Mouse (Mus musculus) heart, embryonic 11.5 days (tissue): ENCODE data around the gene Ppm1e. TPM values are rescaled to one million over a fixed set of nuclear protein-coding genes. Genes with fewer than 3 reads are reported as not detected.

ENCODE experiments used
- ATAC-seq: fragments of 200-750 bp; cut with Nextera tagmentation; replicated peaks from 2 replicates; pipeline ENCODE4 v1.8.0; 2017; ENCODE audit warnings: moderate library complexity; ENCODE audit not compliant: insufficient number of reproducible peaks, low FRiP score, low TSS enrichment
- H3K27ac ChIP-seq: fragments of 300-500 bp; sonication (generic); 2 replicates; pipeline ENCODE4 v1.5.1; 2014; ENCODE audit warnings: mild to moderate bottlenecking, low read depth, low read length
- H3K27me3 ChIP-seq: fragments of 300-500 bp; sonication (generic); 2 replicates; pipeline ENCODE4 v1.6.1; 2014; ENCODE audit warnings: mild to moderate bottlenecking, low read length, mixed read lengths; ENCODE audit not compliant: control insufficient read depth, insufficient read depth
- H3K36me3 ChIP-seq: fragments of 300-500 bp; sonication (generic); 2 replicates; pipeline ENCODE4 v1.6.1; 2014; ENCODE audit warnings: mild to moderate bottlenecking, low read length, moderate library complexity, mixed read lengths; ENCODE audit not compliant: control insufficient read depth, insufficient read depth
- H3K4me1 ChIP-seq: fragments of 300-500 bp; sonication (generic); 2 replicates; pipeline ENCODE4 v1.6.1; 2014; ENCODE audit warnings: low read length; ENCODE audit not compliant: control insufficient read depth, insufficient read depth
- H3K4me2 ChIP-seq: fragments of 300-500 bp; sonication (generic); 2 replicates; pipeline ENCODE4 v1.6.1; 2014; ENCODE audit warnings: mild to moderate bottlenecking, moderate library complexity
- H3K4me3 ChIP-seq: fragments of 300-500 bp; sonication (generic); 2 replicates; pipeline ENCODE4 v1.5.1; 2014; ENCODE audit warnings: low read depth, low read length
- H3K9ac ChIP-seq: fragments of 300-500 bp; sonication (generic); 2 replicates; pipeline ENCODE4 v1.6.1; 2014; ENCODE audit warnings: mild to moderate bottlenecking, low read depth, low read length, moderate library complexity
- H3K9me3 ChIP-seq: fragments of 300-500 bp; sonication (generic); replicated peaks from 2 replicates; pipeline ENCODE4 v1.6.1; 2016; ENCODE audit warnings: low read length; ENCODE audit not compliant: control insufficient read depth
- WGBS: fragments of 180-500 bp; shearing (Covaris S2); extraction: QIAGEN DNeasy Blood & Tissue Kit; methylation state at CpG from one replicate; pipeline ENCODE4 v1.1.7; 2014; ENCODE audit not compliant: insufficient replicate concordance; 5-methylcytosine and 5-hydroxymethylcytosine counted together
- polyA plus RNA-seq: library from polyadenylated mRNA; unstranded; fragments of >200 nt; fragmentation: Nextera tagmentation; extraction: Ambion mirVana; gene quantifications from 2 replicates; pipeline ENCODE4 v1.2.1, GENCODE M21; 2014

Gene Ppm1e
- polyA plus RNA-seq, 1 experiment from 2014 or later: 3.8 TPM

GRCm38 (mm10) chr11:87289313-87289712 is 69.5 kb downstream of the Ppm1e start:
- H3K27ac ChIP-seq: no peak overlapping the region

GRCm38 (mm10) chr11:87286194-87286593 is 72.6 kb downstream of the Ppm1e start:
- no peak overlapping the region for H3K9ac ChIP-seq
- no peaks in the 10 kb centered on the region for H3K27me3 ChIP-seq
- H3K9me3 ChIP-seq: no peaks in the 10 kb centered on the region
- H3K4me1 ChIP-seq: no peaks in the 10 kb centered on the region
- H3K4me2 ChIP-seq: no peak overlapping the region
- H3K36me3 ChIP-seq: no peaks in the 10 kb centered on the region
- no peak for ATAC-seq
- 78% methylated on average over 2 of the region's 2 CpGs for WGBS
- no peak overlapping the region for H3K4me3 ChIP-seq
- no peak overlapping the region for H3K27ac ChIP-seq

More at GRCm38 (mm10) chr11:87289313-87289712, 69.5 kb downstream of the Ppm1e start:
- H3K36me3 ChIP-seq: no peaks in the 10 kb centered on the region
- no peaks in the 10 kb centered on the region for H3K9me3 ChIP-seq
- 90% methylated on average over 8 of the region's 8 CpGs for WGBS
- no peak overlapping the region for H3K4me2 ChIP-seq
- H3K4me3 ChIP-seq: no peak overlapping the region
- ATAC-seq: no peak
- no peaks in the 10 kb centered on the region for H3K27me3 ChIP-seq
- H3K4me1 ChIP-seq: no peaks in the 10 kb centered on the region
- H3K9ac ChIP-seq: no peak overlapping the region

- Histone ChIP-seq H3K4me1 (no peaks in the 10 kb centered on the region), H3K4me2 (no peak overlapping the region), H3K4me3 (no peak overlapping the region), H3K27ac (no peak overlapping the region), H3K27me3 (no peaks in the 10 kb centered on the region), H3K36me3 (no peaks in the 10 kb centered on the region), H3K9me3 (no peaks in the 10 kb centered on the region), H3K9ac (no peak overlapping the region)
- WGBS: 76% methylated on average over 7 of the region's 7 CpGs
- no peak for ATAC-seq
These were observed 76.8 kb downstream of the Ppm1e start for GRCm38 (mm10) chr11:87281907-87282475.

- H3K9me3 ChIP-seq: no peaks in the 10 kb centered on the region
- no peaks in the 10 kb centered on the region for H3K27me3 ChIP-seq
- no peak overlapping the region for H3K4me2 ChIP-seq
- WGBS: 61% methylated on average over 5 of the region's 5 CpGs
- peaks cover 7% of the 10 kb centered on the region for H3K4me1 ChIP-seq
- no peak overlapping the region for H3K4me3 ChIP-seq
- no peak for ATAC-seq
- H3K27ac ChIP-seq: no peak overlapping the region
- no peak overlapping the region for H3K9ac ChIP-seq
- no peaks in the 10 kb centered on the region for H3K36me3 ChIP-seq
These were observed 79.4 kb downstream of the Ppm1e start for GRCm38 (mm10) chr11:87279461-87279860.

GRCm38 (mm10) chr11:87278807-87279206 is 80.0 kb downstream of the Ppm1e start:
- WGBS: 82% methylated on average over 4 of the region's 4 CpGs
- no peak for ATAC-seq

GRCm38 (mm10) chr11:87276240-87276985 is 82.4 kb downstream of the Ppm1e start:
- H3K36me3 ChIP-seq: no peaks in the 10 kb centered on the region
- no peak overlapping the region for H3K9ac ChIP-seq
- no peak overlapping the region for H3K4me3 ChIP-seq
- peak overlapping the region; percentile 17; the same call in 1 of the 2 replicates for H3K4me2 ChIP-seq
- peaks cover 7% of the 10 kb centered on the region for H3K4me1 ChIP-seq
- no peaks in the 10 kb centered on the region for H3K27me3 ChIP-seq
- H3K27ac ChIP-seq: no peak overlapping the region
- no peak for ATAC-seq
- no peaks in the 10 kb centered on the region for H3K9me3 ChIP-seq
- WGBS: 8% methylated on average over 5 of the region's 5 CpGs

More at GRCm38 (mm10) chr11:87278807-87279206, 80.0 kb downstream of the Ppm1e start:
- no peak overlapping the region for H3K4me2 ChIP-seq
- no peak overlapping the region for H3K4me3 ChIP-seq
- H3K36me3 ChIP-seq: no peaks in the 10 kb centered on the region
- no peaks in the 10 kb centered on the region for H3K27me3 ChIP-seq
- no peak overlapping the region for H3K27ac ChIP-seq
- H3K4me1 ChIP-seq: peaks cover 7% of the 10 kb centered on the region
- H3K9me3 ChIP-seq: no peaks in the 10 kb centered on the region
- H3K9ac ChIP-seq: no peak overlapping the region

- Histone ChIP-seq H3K36me3 (no peaks in the 10 kb centered on the region), H3K27me3 (no peaks in the 10 kb centered on the region), H3K9me3 (no peaks in the 10 kb centered on the region), H3K27ac (no peak overlapping the region), H3K9ac (no peak overlapping the region), H3K4me2 (no peak overlapping the region), H3K4me1 (peaks cover 7% of the 10 kb centered on the region), H3K4me3 (no peak overlapping the region)
- ATAC-seq: no peak
- WGBS: 50% methylated on average over 7 of the region's 7 CpGs
These were observed 83.3 kb downstream of the Ppm1e start for GRCm38 (mm10) chr11:87275420-87276048.

- no peak for ATAC-seq
- Histone ChIP-seq H3K27ac (no peak overlapping the region), H3K4me2 (no peak overlapping the region), H3K27me3 (no peaks in the 10 kb centered on the region), H3K4me1 (peaks cover 7% of the 10 kb centered on the region), H3K4me3 (no peak overlapping the region), H3K36me3 (no peaks in the 10 kb centered on the region), H3K9ac (no peak overlapping the region), H3K9me3 (no peaks in the 10 kb centered on the region)
- WGBS: 85% methylated on average over 5 of the region's 5 CpGs
These were observed 86.1 kb downstream of the Ppm1e start for GRCm38 (mm10) chr11:87272725-87273124.
